Mouse (Mus musculus) heart, embryonic 13.5 days (tissue): Measurements from ENCODE around the gene Olfr498. TPM values are rescaled to one million over a fixed set of nuclear protein-coding genes. Genes with fewer than 3 reads are reported as not detected.

ENCODE experiments used
- ATAC-seq: fragments of 200-750 bp; cut with Nextera tagmentation; 2 replicates; pipeline ENCODE4 v1.8.0; 2017; ENCODE audit warnings: moderate TSS enrichment; ENCODE audit not compliant: insufficient number of reproducible peaks, low FRiP score, low TSS enrichment; ENCODE audit errors: extremely low read depth
- H3K27ac ChIP-seq: fragments of 300-500 bp; sonication (generic); replicated peaks from 2 replicates; pipeline ENCODE4 v1.5.1; 2015; ENCODE audit warnings: moderate library complexity, mild to moderate bottlenecking, inconsistent platforms
- H3K27me3 ChIP-seq: fragments of 300-500 bp; sonication (generic); replicated peaks from 2 replicates; pipeline ENCODE4 v1.6.1; 2015; ENCODE audit warnings: mild to moderate bottlenecking, inconsistent platforms
- H3K36me3 ChIP-seq: fragments of 300-500 bp; sonication (generic); 2 replicates; pipeline ENCODE4 v1.6.1; 2015; ENCODE audit warnings: mild to moderate bottlenecking, inconsistent platforms
- H3K4me1 ChIP-seq: fragments of 300-500 bp; sonication (generic); 2 replicates; pipeline ENCODE4 v1.6.1; 2015; ENCODE audit warnings: inconsistent platforms
- H3K4me2 ChIP-seq: fragments of 300-500 bp; sonication (generic); 2 replicates; pipeline ENCODE4 v1.6.1; 2015; ENCODE audit warnings: inconsistent platforms, mild to moderate bottlenecking, moderate library complexity
- H3K4me3 ChIP-seq: fragments of 300-500 bp; sonication (generic); 2 replicates; pipeline ENCODE4 v1.5.1; 2015; ENCODE audit warnings: moderate library complexity, mild to moderate bottlenecking, inconsistent platforms
- H3K9ac ChIP-seq: fragments of 300-500 bp; sonication (generic); 2 replicates; pipeline ENCODE4 v1.6.1; 2015; ENCODE audit warnings: inconsistent platforms, mild to moderate bottlenecking, moderate library complexity
- H3K9me3 ChIP-seq: fragments of 300-500 bp; sonication (generic); 2 replicates; pipeline ENCODE4 v1.6.1; 2016; ENCODE audit warnings: inconsistent platforms
- WGBS: fragments of 180-500 bp; shearing (Covaris S2); methylation state at CpG from one replicate; pipeline ENCODE4 v1.1.7; 2015; ENCODE audit warnings: mixed read lengths; 5-methylcytosine and 5-hydroxymethylcytosine counted together
- polyA plus RNA-seq: library from polyadenylated mRNA; unstranded; fragments of >200 nt; fragmentation: Nextera tagmentation; extraction: Ambion mirVana; gene quantifications from 2 replicates; pipeline ENCODE4 v1.2.1, GENCODE M21; 2015

Olfr498 gene
- not detected in 2 replicates for polyA plus RNA-seq

DNA sequence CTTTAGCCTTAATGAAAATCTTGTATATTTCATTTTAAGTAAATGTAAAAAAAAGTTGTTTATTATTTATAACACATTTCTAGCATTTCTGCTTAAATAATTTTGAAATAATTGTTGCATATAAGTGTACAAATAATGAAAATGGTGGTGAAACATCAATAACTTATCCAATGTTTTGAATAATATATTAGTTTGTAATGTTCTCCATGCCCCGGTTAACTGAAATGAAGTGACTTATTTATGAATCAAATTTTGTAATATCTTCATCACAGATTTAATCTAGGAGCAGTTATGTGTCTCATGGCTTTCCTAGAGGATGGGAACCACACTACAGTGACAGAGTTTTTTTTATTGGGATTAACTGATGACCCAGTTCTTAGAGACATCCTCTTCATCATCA, at the start of gene Olfr498:
Gene Olfr498, plus strand, starts transcription at position 301 of the 400 bp plus-strand sequence.
- Histone ChIP-seq H3K4me2 (no peak within 1 kb of the TSS), H3K36me3 (no peaks in the 10 kb centered on the region), H3K9ac (no peak within 1 kb of the TSS), H3K9me3 (no peaks in the 10 kb centered on the region; the same call in 1 of the 2 replicates), H3K27ac (no peak within 1 kb of the TSS), H3K27me3 (no peaks in the 10 kb centered on the region), H3K4me1 (no peaks in the 10 kb centered on the region), H3K4me3 (no peak within 1 kb of the TSS)
- no peak for ATAC-seq
- WGBS = 70% methylated on average over 1 of the region's 1 CpGs

DNA sequence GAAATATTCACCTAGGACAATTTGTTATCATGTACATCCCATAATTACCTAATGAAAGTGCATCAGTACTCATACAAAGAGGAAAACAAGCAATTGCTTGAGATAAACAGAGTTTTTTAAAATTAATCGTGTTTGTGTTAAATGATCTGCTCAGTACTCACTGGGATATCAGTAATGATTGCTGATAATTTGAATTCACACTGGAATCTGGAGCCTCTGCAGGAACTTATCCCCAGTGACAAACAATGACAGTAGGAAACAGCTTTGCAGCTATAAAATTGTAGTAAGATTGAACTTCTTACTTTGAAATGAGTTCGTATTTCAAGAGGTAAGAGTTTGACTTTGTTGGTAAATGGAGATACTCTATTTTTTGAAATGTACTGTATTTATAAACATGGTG, 45.0 kb upstream of the Olfr498 start, which contains the start of gene Olfr497:
Gene Olfr497, plus strand, starts transcription at position 301 of the 400 bp plus-strand sequence.
- 66% methylated on average over 2 of the region's 2 CpGs for WGBS
- Histone ChIP-seq H3K27ac (no peak within 1 kb of the TSS), H3K9me3 (no peaks in the 10 kb centered on the region), H3K27me3 (no peaks in the 10 kb centered on the region), H3K4me3 (no peak within 1 kb of the TSS), H3K36me3 (no peaks in the 10 kb centered on the region), H3K9ac (no peak within 1 kb of the TSS), H3K4me1 (no peaks in the 10 kb centered on the region), H3K4me2 (no peak within 1 kb of the TSS)
- no peak for ATAC-seq

Other genes starting within 250 kb of the Olfr498 start
- gene Olfr488, start 207.0 kb upstream of the Olfr498 start, polyA plus RNA-seq = not detected in 2 replicates
- not detected in 2 replicates for gene Olfr490, start 176.4 kb upstream of the Olfr498 start, polyA plus RNA-seq
- not detected in 2 replicates for gene Olfr491, start 151.9 kb upstream of the Olfr498 start, polyA plus RNA-seq
- not detected in 2 replicates for gene Olfr492, start 141.7 kb upstream of the Olfr498 start, polyA plus RNA-seq
- not detected in 2 replicates for gene Olfr493, start 118.3 kb upstream of the Olfr498 start, polyA plus RNA-seq
- not detected in 2 replicates for gene Olfr494, start 100.0 kb upstream of the Olfr498 start, polyA plus RNA-seq
- gene Olfr495, start 72.2 kb upstream of the Olfr498 start, polyA plus RNA-seq = not detected in 2 replicates
- not detected in 2 replicates for gene Olfr497, start 44.9 kb upstream of the Olfr498 start, polyA plus RNA-seq
- gene Olfr502, start 59.7 kb downstream of the Olfr498 start, polyA plus RNA-seq = not detected in 2 replicates
- gene Olfr503, start 79.2 kb downstream of the Olfr498 start, polyA plus RNA-seq = not detected in 2 replicates
- gene Olfr504, start 100.5 kb downstream of the Olfr498 start, polyA plus RNA-seq = not detected in 2 replicates
- not detected in 2 replicates for gene Olfr506, start 145.5 kb downstream of the Olfr498 start, polyA plus RNA-seq
- not detected in 2 replicates for gene Olfr507, start 156.5 kb downstream of the Olfr498 start, polyA plus RNA-seq
- gene Olfr508, start 164.7 kb downstream of the Olfr498 start, polyA plus RNA-seq = not detected in 2 replicates
- gene Olfr509, start 186.6 kb downstream of the Olfr498 start, polyA plus RNA-seq = not detected in 2 replicates
- gene Olfr510, start 201.1 kb downstream of the Olfr498 start, polyA plus RNA-seq = not detected in 2 replicates
- not detected in 2 replicates for gene Olfr512, start 248.0 kb downstream of the Olfr498 start, polyA plus RNA-seq